Mouse (Mus musculus) forebrain, embryonic 12.5 days (tissue): ENCODE measurements around the gene Scp2d1. TPM values are rescaled to one million over a fixed set of nuclear protein-coding genes. Genes with fewer than 3 reads are reported as not detected.
"Not testable (repeated sequence)": the region's sequence is repeated elsewhere in the genome, so short reads cannot be mapped to it uniquely, and the experiment has no call there.

ENCODE experiments used
- ATAC-seq: fragments of 200-750 bp; cut with Nextera tagmentation; 2 replicates; pipeline ENCODE4 v1.8.0; 2017; ENCODE audit warnings: moderate TSS enrichment; ENCODE audit not compliant: low FRiP score
- H3K27ac ChIP-seq: fragments of 300-500 bp; sonication (generic); 2 replicates; pipeline ENCODE4 v1.5.1; 2016; ENCODE audit warnings: mild to moderate bottlenecking
- H3K27me3 ChIP-seq: fragments of 300-500 bp; sonication (generic); 2 replicates; pipeline ENCODE4 v1.6.1; 2016; ENCODE audit warnings: mild to moderate bottlenecking
- H3K36me3 ChIP-seq: fragments of 300-500 bp; sonication (generic); replicated peaks from 2 replicates; pipeline ENCODE4 v1.6.1; 2016; ENCODE audit warnings: mild to moderate bottlenecking
- H3K4me1 ChIP-seq: fragments of 300-500 bp; sonication (generic); 2 replicates; pipeline ENCODE4 v1.6.1; 2016
- H3K4me2 ChIP-seq: fragments of 300-500 bp; sonication (generic); 2 replicates; pipeline ENCODE4 v1.6.1; 2016; ENCODE audit warnings: mild to moderate bottlenecking, moderate library complexity
- H3K4me3 ChIP-seq: fragments of 300-500 bp; sonication (generic); replicated peaks from 2 replicates; pipeline ENCODE4 v1.5.1; 2016; ENCODE audit warnings: mild to moderate bottlenecking
- H3K9ac ChIP-seq: fragments of 300-500 bp; sonication (generic); 2 replicates; pipeline ENCODE4 v1.6.1; 2016; ENCODE audit warnings: mild to moderate bottlenecking
- H3K9me3 ChIP-seq: fragments of 300-500 bp; sonication (generic); 2 replicates; pipeline ENCODE4 v1.6.1; 2016
- WGBS: fragments of 180-500 bp; shearing (Covaris S2); methylation state at CpG from one replicate; pipeline ENCODE4 v1.1.7; 2016; 5-methylcytosine and 5-hydroxymethylcytosine counted together
- polyA plus RNA-seq: library from polyadenylated mRNA; unstranded; fragments of >200 nt; fragmentation: Nextera tagmentation; extraction: Ambion mirVana; gene quantifications from 2 replicates; pipeline ENCODE4 v1.2.1, GENCODE M21; 2016

Gene Scp2d1
- polyA plus RNA-seq, result not detected in 2 replicates

DNA sequence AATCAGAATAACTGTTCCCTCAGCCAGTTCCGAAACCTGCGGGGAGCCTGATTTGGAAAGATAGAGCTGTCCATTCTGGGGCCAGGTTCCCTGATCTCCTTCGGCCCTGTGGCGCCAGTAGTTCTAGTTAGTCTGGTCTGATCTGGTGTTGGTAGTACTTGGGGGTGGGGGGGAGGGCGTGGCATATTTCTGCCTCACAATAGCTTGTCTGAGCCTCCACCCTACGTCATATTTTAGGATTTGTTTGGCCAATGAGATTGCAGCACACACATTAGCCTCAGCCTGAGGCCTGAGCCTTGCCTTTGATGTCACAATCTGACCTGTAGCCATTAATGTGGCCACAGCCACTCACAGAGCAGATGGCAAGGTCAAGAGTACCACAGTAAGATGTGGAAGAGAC, at the start of gene Scp2d1:
Scp2d1 (plus strand) TSS at position 301 of the 400 bp plus-strand sequence.
- not testable (repeated sequence) for H3K4me3 ChIP-seq, H3K27me3 ChIP-seq, H3K4me2 ChIP-seq, H3K9ac ChIP-seq, H3K27ac ChIP-seq, ATAC-seq, H3K4me1 ChIP-seq, H3K36me3 ChIP-seq, H3K9me3 ChIP-seq
- WGBS, result 91% methylated on average over 6 of the region's 6 CpGs

DNA sequence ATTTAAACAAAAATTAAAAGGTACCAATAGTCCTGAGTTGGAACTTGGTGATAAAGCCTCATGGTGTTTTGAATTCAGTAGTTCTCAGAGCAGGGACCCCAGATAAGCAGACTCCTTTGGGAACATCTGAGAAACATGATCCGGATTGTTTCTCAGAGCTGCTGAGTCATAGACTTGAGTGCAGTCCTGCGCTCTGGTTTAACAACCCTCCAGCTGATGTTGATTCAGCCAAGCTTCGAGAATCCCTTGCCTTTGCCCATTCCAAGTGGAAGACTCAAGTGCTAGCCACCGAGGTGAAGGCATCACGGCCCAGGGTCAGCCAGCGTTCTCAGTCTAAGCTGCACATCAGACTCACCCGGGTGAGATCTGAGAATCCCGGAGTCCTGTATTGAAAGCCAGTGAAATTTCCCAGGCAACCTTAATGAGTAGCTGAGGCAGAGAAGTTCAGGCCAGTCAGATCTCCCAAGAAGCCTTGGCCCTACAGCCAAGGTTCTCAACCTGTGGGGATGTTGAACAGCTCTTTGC, 48.8 kb upstream of the Scp2d1 start:
- no peaks in the 10 kb centered on the region for H3K9me3 ChIP-seq
- H3K4me1 ChIP-seq, result peaks cover 5% of the 10 kb centered on the region; the same call in 1 of the 2 replicates
- no peak overlapping the region for H3K4me2 ChIP-seq
- WGBS, result 93% methylated on average over 8 of the region's 8 CpGs
- H3K36me3 ChIP-seq, result no peaks in the 10 kb centered on the region
- H3K27ac ChIP-seq, result no peak overlapping the region
- no peak for ATAC-seq
- H3K9ac ChIP-seq, result no peak overlapping the region
- no peak overlapping the region for H3K4me3 ChIP-seq
- H3K27me3 ChIP-seq, result no peaks in the 10 kb centered on the region

GRCm38 (mm10) chr2:144775626-144776025, 47.8 kb upstream of the Scp2d1 start:
- no peak overlapping the region for H3K4me2 ChIP-seq
- no peak overlapping the region for H3K27ac ChIP-seq
- no peak for ATAC-seq
- no peaks in the 10 kb centered on the region for H3K9me3 ChIP-seq
- no peak overlapping the region for H3K9ac ChIP-seq
- no peaks in the 10 kb centered on the region for H3K27me3 ChIP-seq
- 88% methylated on average over 4 of the region's 4 CpGs for WGBS
- 0 out of 2 replicates have a peak, but pooled peaks cover 2% of the 10 kb centered on the region for H3K4me1 ChIP-seq
- no peaks in the 10 kb centered on the region for H3K36me3 ChIP-seq
- no peak overlapping the region for H3K4me3 ChIP-seq

GRCm38 (mm10) chr2:144779263-144779662, 44.2 kb upstream of the Scp2d1 start:
- Histone ChIP-seq H3K27ac (no peak overlapping the region), H3K4me1 (no peaks in the 10 kb centered on the region), H3K36me3 (no peaks in the 10 kb centered on the region), H3K4me3 (no peak overlapping the region), H3K27me3 (no peaks in the 10 kb centered on the region), H3K9me3 (no peaks in the 10 kb centered on the region), H3K4me2 (no peak overlapping the region), H3K9ac (no peak overlapping the region)
- WGBS, result 90% methylated on average over 7 of the region's 7 CpGs
- ATAC-seq, result no peak

GRCm38 (mm10) chr2:144780731-144781130, 42.7 kb upstream of the Scp2d1 start:
- 87% methylated on average over 5 of the region's 5 CpGs for WGBS

DNA sequence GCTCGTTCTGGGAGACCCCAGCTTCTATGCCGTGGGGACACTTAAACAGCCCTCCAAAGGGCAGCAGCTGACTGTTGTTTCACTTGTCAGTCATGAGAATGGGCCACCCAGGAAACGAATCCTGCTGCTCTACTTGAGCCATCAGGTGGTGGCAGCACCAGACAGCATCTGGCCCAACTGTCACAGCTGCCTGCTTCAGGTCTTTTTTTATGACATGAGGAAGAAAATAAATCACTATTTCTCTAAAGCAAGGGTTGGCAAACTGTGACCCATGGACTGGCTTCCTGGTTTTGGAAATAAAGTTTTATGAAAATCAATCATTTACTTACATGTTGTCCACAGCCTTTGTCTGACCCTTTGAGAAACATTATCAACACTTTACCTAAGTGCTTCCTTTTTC, 41.6 kb upstream of the Scp2d1 start:
- Histone ChIP-seq H3K9ac (no peak overlapping the region), H3K36me3 (no peaks in the 10 kb centered on the region), H3K4me3 (no peak overlapping the region), H3K27me3 (no peaks in the 10 kb centered on the region), H3K9me3 (no peaks in the 10 kb centered on the region), H3K4me2 (no peak overlapping the region), H3K4me1 (no peaks in the 10 kb centered on the region), H3K27ac (no peak overlapping the region)
- ATAC-seq, result no peak
- WGBS, result 63% methylated on average over 3 of the region's 3 CpGs

More at GRCm38 (mm10) chr2:144780731-144781130, 42.7 kb upstream of the Scp2d1 start:
- H3K4me3 ChIP-seq, result no peak overlapping the region
- H3K36me3 ChIP-seq, result no peaks in the 10 kb centered on the region
- H3K27ac ChIP-seq, result no peak overlapping the region
- H3K9ac ChIP-seq, result no peak overlapping the region
- no peak for ATAC-seq
- no peaks in the 10 kb centered on the region for H3K9me3 ChIP-seq
- H3K27me3 ChIP-seq, result no peaks in the 10 kb centered on the region
- no peak overlapping the region for H3K4me2 ChIP-seq
- H3K4me1 ChIP-seq, result no peaks in the 10 kb centered on the region

GRCm38 (mm10) chr2:144782481-144782880, 41.0 kb upstream of the Scp2d1 start:
- Histone ChIP-seq H3K4me1 (no peaks in the 10 kb centered on the region), H3K4me2 (no peak overlapping the region), H3K9me3 (no peaks in the 10 kb centered on the region), H3K27me3 (no peaks in the 10 kb centered on the region), H3K9ac (no peak overlapping the region), H3K27ac (no peak overlapping the region), H3K4me3 (no peak overlapping the region), H3K36me3 (no peaks in the 10 kb centered on the region)
- WGBS, result 83% methylated on average over 4 of the region's 4 CpGs
- no peak for ATAC-seq

DNA sequence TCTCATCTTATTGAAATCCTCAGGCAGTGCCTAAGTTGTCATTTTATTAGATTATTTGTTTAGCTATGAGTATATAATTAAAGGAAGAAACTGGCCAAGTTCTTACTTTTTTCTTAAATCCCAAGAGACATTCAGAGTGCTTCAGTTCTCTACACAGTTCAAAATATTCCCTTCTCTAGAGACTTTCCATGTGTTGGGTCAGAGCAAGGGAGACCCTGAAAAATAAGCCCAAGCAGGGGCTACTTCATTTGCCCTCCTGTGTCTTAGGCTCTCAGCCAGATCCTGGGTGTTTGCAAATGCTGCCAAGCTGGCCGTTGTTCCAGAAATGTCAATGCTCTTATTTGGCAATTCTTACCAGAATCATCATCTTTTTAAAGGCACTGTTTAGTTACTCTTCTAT, 40.3 kb upstream of the Scp2d1 start:
- Histone ChIP-seq H3K36me3 (no peaks in the 10 kb centered on the region), H3K4me2 (no peak overlapping the region), H3K9me3 (no peaks in the 10 kb centered on the region), H3K27ac (no peak overlapping the region), H3K27me3 (no peaks in the 10 kb centered on the region), H3K4me3 (no peak overlapping the region), H3K9ac (no peak overlapping the region), H3K4me1 (no peaks in the 10 kb centered on the region)
- 86% methylated on average over 1 of the region's 1 CpGs for WGBS
- ATAC-seq, result no peak

DNA sequence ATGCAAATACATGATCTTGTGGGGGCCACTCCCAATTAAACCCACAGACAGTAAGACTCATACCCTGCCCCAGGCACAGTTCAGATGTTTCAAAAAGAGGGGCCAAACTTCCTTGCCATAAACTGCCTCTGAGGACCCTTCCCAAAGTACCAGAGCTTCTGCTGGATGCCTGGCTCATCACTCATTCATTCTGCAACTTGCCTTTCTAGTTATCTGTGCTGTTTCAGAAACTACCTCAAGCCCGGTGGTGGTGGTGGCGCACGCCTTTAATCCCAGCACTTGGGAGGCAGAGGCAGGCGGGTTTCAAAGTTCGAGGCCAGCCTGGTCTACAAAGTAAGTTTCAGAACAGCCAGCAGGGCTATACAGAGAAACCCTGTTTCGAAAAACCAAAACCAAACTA, 39.6 kb upstream of the Scp2d1 start:
- H3K27me3 ChIP-seq, result no peaks in the 10 kb centered on the region
- no peaks in the 10 kb centered on the region for H3K4me1 ChIP-seq
- no peak overlapping the region for H3K4me2 ChIP-seq
- WGBS, result 91% methylated on average over 6 of the region's 6 CpGs
- no peak overlapping the region for H3K4me3 ChIP-seq
- no peak overlapping the region for H3K27ac ChIP-seq
- ATAC-seq, result no peak
- H3K9me3 ChIP-seq, result no peaks in the 10 kb centered on the region
- H3K36me3 ChIP-seq, result no peaks in the 10 kb centered on the region
- no peak overlapping the region for H3K9ac ChIP-seq

- ATAC-seq, result no peak
- 83% methylated on average over 14 of the region's 14 CpGs for WGBS
- no peaks in the 10 kb centered on the region for H3K36me3 ChIP-seq
- no peak overlapping the region for H3K4me3 ChIP-seq
- no peaks in the 10 kb centered on the region for H3K27me3 ChIP-seq
- no peak overlapping the region for H3K9ac ChIP-seq
- no peak overlapping the region for H3K27ac ChIP-seq
- H3K4me1 ChIP-seq, result no peaks in the 10 kb centered on the region
- no peaks in the 10 kb centered on the region for H3K9me3 ChIP-seq
- H3K4me2 ChIP-seq, result no peak overlapping the region
These were observed 31.7 kb upstream of the Scp2d1 start for GRCm38 (mm10) chr2:144791671-144792294.

DNA sequence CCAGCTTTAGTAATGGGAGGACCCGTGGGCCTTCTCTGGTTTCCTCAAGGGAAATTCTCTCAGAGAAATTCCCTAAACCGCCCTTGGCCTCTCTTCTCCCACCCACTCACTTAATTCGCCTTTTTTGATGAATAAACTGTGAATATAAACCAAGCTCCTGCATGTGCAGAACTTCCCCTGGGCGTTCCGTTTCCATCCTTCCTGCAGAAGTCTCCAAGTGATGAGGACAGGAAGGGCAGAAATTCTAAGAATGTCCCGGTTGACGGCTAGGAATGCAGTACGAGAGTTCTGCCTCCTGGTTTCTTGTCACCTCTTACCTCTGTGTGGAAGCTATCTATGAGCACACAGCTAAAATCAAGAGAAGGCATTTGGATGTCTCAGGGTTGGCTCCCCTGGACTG, 25.9 kb upstream of the Scp2d1 start:
- WGBS, result 83% methylated on average over 8 of the region's 8 CpGs
- no peak overlapping the region for H3K4me2 ChIP-seq
- H3K9me3 ChIP-seq, result no peaks in the 10 kb centered on the region
- no peaks in the 10 kb centered on the region for H3K27me3 ChIP-seq
- H3K27ac ChIP-seq, result no peak overlapping the region
- H3K4me1 ChIP-seq, result no peaks in the 10 kb centered on the region
- no peaks in the 10 kb centered on the region for H3K36me3 ChIP-seq
- H3K4me3 ChIP-seq, result no peak overlapping the region
- no peak overlapping the region for H3K9ac ChIP-seq
- no peak for ATAC-seq

- Histone ChIP-seq H3K4me2 (no peak overlapping the region), H3K9me3 (no peaks in the 10 kb centered on the region), H3K9ac (no peak overlapping the region), H3K4me1 (peaks cover 5% of the 10 kb centered on the region; the same call in 1 of the 2 replicates), H3K36me3 (no peaks in the 10 kb centered on the region), H3K27ac (no peak overlapping the region), H3K4me3 (no peak overlapping the region), H3K27me3 (no peaks in the 10 kb centered on the region)
- ATAC-seq, result no peak
- WGBS, result 61% methylated on average over 15 of the region's 15 CpGs
These were observed 15.4 kb upstream of the Scp2d1 start for GRCm38 (mm10) chr2:144807766-144808754.
